Mouse (Mus musculus) limb, embryonic 14.5 days (tissue): ENCODE data around the gene Clcn3. TPM values are rescaled to one million over a fixed set of nuclear protein-coding genes. Genes with fewer than 3 reads are reported as not detected.

ENCODE experiments used
- ATAC-seq: fragments of 200-750 bp; cut with Nextera tagmentation; 2 replicates; pipeline ENCODE4 v1.8.0; 2017; ENCODE audit warnings: low read depth, moderate number of reproducible peaks, moderate TSS enrichment; ENCODE audit not compliant: low FRiP score
- DNase-seq: peaks from one replicate; pipeline ENCODE4 v3.0.0-alpha.2; 2015; ENCODE audit warnings: low spot score
- H3K27ac ChIP-seq: fragments of 300-500 bp; sonication (generic); replicated peaks from 2 replicates; pipeline ENCODE4 v1.5.1; 2014; ENCODE audit warnings: low read depth, mild to moderate bottlenecking, low read length, moderate library complexity, mixed read lengths
- H3K27me3 ChIP-seq: fragments of 300-500 bp; sonication (generic); 2 replicates; pipeline ENCODE4 v1.6.1; 2014; ENCODE audit warnings: low read length, mixed read lengths; ENCODE audit not compliant: control insufficient read depth, insufficient read depth
- H3K36me3 ChIP-seq: fragments of 300-500 bp; sonication (generic); 2 replicates; pipeline ENCODE4 v1.6.1; 2014; ENCODE audit warnings: mild to moderate bottlenecking, low read length, moderate library complexity, mixed read lengths; ENCODE audit not compliant: control insufficient read depth, insufficient read depth
- H3K4me1 ChIP-seq: fragments of 300-500 bp; sonication (generic); 2 replicates; pipeline ENCODE4 v1.6.1; 2014; ENCODE audit warnings: antibody characterized with exemption, low read length, mixed read lengths; ENCODE audit not compliant: control insufficient read depth, insufficient read depth
- H3K4me2 ChIP-seq: fragments of 300-500 bp; sonication (generic); replicated peaks from 2 replicates; pipeline ENCODE4 v1.6.1; 2014; ENCODE audit warnings: low read depth, mild to moderate bottlenecking, low read length, moderate library complexity; ENCODE audit not compliant: severe bottlenecking
- H3K4me3 ChIP-seq: fragments of 300-500 bp; sonication (generic); replicated peaks from 2 replicates; pipeline ENCODE4 v1.5.1; 2014; ENCODE audit warnings: low read length
- H3K9ac ChIP-seq: fragments of 300-500 bp; sonication (generic); 2 replicates; pipeline ENCODE4 v1.6.1; 2014; ENCODE audit warnings: mild to moderate bottlenecking, low read depth, low read length, moderate library complexity; ENCODE audit not compliant: severe bottlenecking
- H3K9me3 ChIP-seq: fragments of 300-500 bp; sonication (generic); 2 replicates; pipeline ENCODE4 v1.6.1; 2016; ENCODE audit warnings: low read length; ENCODE audit not compliant: control insufficient read depth
- POLR2A ChIP-seq: fragments of 200-500 bp; IDR thresholded peaks from 2 replicates; pipeline ENCODE4 v1.8.0; 2012; ENCODE audit warnings: inconsistent platforms, mild to moderate bottlenecking, moderate library complexity, borderline replicate concordance; ENCODE audit not compliant: insufficient read depth, insufficient read length; ENCODE audit errors: extremely low read depth
- WGBS: fragments of 180-500 bp; shearing (Covaris S2); extraction: QIAGEN DNeasy Blood & Tissue Kit; methylation state at CpG from one replicate; pipeline ENCODE4 v1.1.7; 2014; 5-methylcytosine and 5-hydroxymethylcytosine counted together
- polyA plus RNA-seq, 2 experiments: library from polyadenylated mRNA; depleted of rRNA in 1 of 2; stranded (reverse) in 1 of 2; unstranded in 1 of 2; fragments of >200 nt; fragmentation: Nextera tagmentation in 1 of 2; extraction: Ambion mirVana in 1 of 2; gene quantifications; 2 replicates each; pipeline versions ENCODE4 v1.2.1 to v1.2.3; 2012 to 2014

The Clcn3 gene
- polyA plus RNA-seq, 2 experiments: 10.9 to 15.3 TPM

DNA sequence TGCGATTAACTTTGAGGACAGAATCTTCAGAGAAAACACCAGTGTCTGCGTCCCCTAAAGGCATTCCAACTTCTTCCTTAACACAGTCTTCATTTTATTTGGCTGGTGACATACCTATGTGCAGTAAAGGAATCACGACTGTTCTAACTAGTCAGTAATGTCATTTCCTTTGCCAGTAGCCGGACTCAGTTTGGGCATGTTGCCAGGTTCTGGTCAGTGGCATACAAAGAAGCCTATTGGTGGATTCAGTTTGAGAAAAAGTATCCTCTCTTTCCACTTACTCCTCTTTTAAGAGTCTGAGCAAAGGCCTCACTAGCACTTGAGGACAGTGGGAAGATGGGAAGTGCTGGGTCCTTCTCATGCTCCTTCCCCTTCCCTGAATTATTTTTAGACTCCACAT, 11.3 kb downstream of the Clcn3 start:
- no peak overlapping the region for H3K27ac ChIP-seq
- H3K9me3 ChIP-seq: no peaks in the 10 kb centered on the region
- no peak for ATAC-seq
- H3K36me3 ChIP-seq: no peaks in the 10 kb centered on the region
- H3K9ac ChIP-seq: no peak overlapping the region
- 53% methylated on average over 4 of the region's 4 CpGs for WGBS
- 0 out of 2 replicates have a peak, but pooled peaks cover 10% of the 10 kb centered on the region for H3K4me1 ChIP-seq
- no peak overlapping the region for H3K4me2 ChIP-seq
- DNase-seq: peak; percentile 27
- no peak for TF ChIP-seq POLR2A
- no peaks in the 10 kb centered on the region for H3K27me3 ChIP-seq
- no peak overlapping the region for H3K4me3 ChIP-seq

DNA sequence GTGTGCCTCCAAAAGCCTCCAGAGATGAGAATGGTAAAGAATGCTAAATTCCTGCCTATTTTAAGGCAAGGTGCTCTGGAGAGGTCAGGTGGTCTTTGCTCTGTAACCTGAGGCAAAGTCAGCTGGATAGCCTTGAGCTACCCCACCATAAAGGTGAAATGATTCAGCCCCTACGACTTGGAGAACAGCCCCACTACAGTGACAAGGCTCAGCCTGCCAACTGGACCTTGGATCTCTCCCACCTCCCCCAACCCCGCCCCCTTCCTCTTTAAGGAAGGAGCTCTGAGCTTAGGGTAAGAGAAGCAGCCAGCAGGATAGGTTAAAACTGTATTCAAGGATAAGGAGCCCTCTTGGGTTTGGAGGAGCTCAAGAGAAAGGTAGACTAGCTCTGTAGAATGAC, 14.0 kb downstream of the Clcn3 start:
- no peak for ATAC-seq
- Histone ChIP-seq H3K4me2 (no peak overlapping the region), H3K9me3 (no peaks in the 10 kb centered on the region), H3K27ac (no peak overlapping the region), H3K9ac (no peak overlapping the region), H3K4me3 (no peak overlapping the region), H3K4me1 (peaks cover 18% of the 10 kb centered on the region; the same call in 1 of the 2 replicates), H3K36me3 (no peaks in the 10 kb centered on the region), H3K27me3 (no peaks in the 10 kb centered on the region)
- no peak for DNase-seq
- TF ChIP-seq POLR2A: no peak
- WGBS: 32% methylated on average over 2 of the region's 2 CpGs

DNA sequence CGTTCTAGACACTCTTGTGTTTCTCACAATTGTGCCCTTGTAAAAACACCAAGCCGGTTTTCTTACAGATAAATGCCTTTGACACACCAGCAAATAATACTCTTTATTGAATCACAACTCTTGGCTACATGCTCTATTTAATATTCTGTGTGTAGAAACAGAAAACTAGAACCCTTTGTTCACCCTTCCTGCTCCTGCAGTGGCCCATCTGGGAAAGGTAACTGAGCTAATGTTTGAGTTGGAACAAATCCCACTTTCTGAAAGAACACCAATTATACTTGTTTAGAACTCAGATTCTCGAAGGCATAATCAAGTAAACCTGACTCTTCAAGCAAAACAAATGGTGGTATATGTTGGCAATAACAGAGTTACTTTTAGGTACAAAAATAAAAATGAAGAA, 17.4 kb downstream of the Clcn3 start:
- H3K27me3 ChIP-seq: no peaks in the 10 kb centered on the region
- H3K4me1 ChIP-seq: peaks cover 18% of the 10 kb centered on the region
- H3K36me3 ChIP-seq: no peaks in the 10 kb centered on the region
- H3K27ac ChIP-seq: no peak overlapping the region
- no peaks in the 10 kb centered on the region for H3K9me3 ChIP-seq
- no peak for TF ChIP-seq POLR2A
- no peak for ATAC-seq
- 52% methylated on average over 3 of the region's 3 CpGs for WGBS
- no peak overlapping the region for H3K4me3 ChIP-seq
- H3K9ac ChIP-seq: no peak overlapping the region
- no peak overlapping the region for H3K4me2 ChIP-seq
- no peak for DNase-seq

DNA sequence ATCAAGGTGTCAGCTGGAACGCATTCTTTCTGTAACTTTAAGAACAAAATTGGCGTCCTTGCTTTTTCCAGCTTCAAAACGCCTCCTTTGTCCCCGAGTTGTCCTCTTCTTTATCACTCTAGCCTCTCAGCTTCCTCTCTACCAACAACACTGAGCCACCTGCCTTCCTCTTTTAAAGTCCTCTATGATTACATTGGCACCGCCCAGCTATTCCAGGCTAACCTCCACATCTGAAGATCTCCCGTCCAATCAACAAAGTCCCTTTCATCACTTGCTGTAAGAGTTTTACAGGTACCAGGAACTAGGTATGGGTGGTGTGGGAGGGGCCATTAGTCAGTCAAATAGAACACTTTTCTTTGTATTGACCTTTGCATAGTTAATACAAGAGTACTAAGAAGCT, 17.8 kb downstream of the Clcn3 start:
- DNase-seq: no peak
- no peaks in the 10 kb centered on the region for H3K27me3 ChIP-seq
- WGBS: 61% methylated on average over 6 of the region's 6 CpGs
- ATAC-seq: no peak
- H3K4me1 ChIP-seq: peaks cover 18% of the 10 kb centered on the region
- no peak for TF ChIP-seq POLR2A
- H3K4me2 ChIP-seq: no peak overlapping the region
- H3K9ac ChIP-seq: no peak overlapping the region
- H3K36me3 ChIP-seq: no peaks in the 10 kb centered on the region
- no peak overlapping the region for H3K27ac ChIP-seq
- no peaks in the 10 kb centered on the region for H3K9me3 ChIP-seq
- H3K4me3 ChIP-seq: no peak overlapping the region

DNA sequence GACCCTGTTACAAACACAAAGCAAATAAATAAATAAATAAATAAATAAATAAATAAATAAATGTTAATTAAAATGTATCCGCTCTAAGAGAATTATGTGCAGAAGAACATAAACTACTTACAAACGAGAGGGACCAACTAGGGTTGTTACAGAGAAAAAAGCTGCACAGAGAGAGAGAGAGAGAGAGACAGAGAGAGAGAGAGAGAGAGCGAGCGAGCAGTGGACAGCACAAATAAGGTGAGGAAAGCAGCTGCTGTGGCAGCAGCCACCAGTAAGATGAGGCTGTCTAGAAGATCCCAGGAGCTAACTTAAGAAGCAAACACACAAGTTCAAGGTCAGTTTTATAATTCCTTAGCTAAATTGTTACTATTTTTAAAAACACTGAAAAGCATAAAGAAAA, 18.6 kb downstream of the Clcn3 start:
- H3K27ac ChIP-seq: no peak overlapping the region
- no peaks in the 10 kb centered on the region for H3K36me3 ChIP-seq
- WGBS: 76% methylated on average over 4 of the region's 4 CpGs
- no peaks in the 10 kb centered on the region for H3K9me3 ChIP-seq
- ATAC-seq (no peak), DNase-seq (no peak)
- no peak for TF ChIP-seq POLR2A
- no peak overlapping the region for H3K4me3 ChIP-seq
- H3K4me2 ChIP-seq: no peak overlapping the region
- no peak overlapping the region for H3K9ac ChIP-seq
- H3K4me1 ChIP-seq: peaks cover 18% of the 10 kb centered on the region
- H3K27me3 ChIP-seq: no peaks in the 10 kb centered on the region

DNA sequence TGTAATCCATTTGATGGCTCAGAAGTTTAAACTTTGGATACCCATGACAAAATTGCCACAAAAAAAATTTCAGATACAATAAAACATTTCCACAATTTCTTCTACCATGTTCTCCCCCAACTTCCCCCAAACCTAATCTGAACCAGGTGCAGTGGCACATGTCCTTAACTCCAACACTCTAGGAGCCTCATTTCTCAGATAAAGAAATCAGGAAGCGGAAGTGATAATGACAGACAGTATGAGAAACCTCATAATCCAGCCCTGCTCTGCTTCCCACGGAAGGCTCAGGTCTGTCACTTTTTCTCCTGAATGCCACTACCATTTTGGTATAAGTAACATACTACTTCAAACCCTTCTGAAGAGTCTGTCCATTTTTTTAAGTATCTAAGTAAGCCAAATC, 19.2 kb downstream of the Clcn3 start:
- TF ChIP-seq POLR2A: no peak
- WGBS: 61% methylated on average over 2 of the region's 2 CpGs
- Histone ChIP-seq H3K27ac (no peak overlapping the region), H3K36me3 (no peaks in the 10 kb centered on the region), H3K4me1 (peaks cover 18% of the 10 kb centered on the region), H3K27me3 (no peaks in the 10 kb centered on the region), H3K4me3 (no peak overlapping the region), H3K4me2 (no peak overlapping the region), H3K9ac (no peak overlapping the region), H3K9me3 (no peaks in the 10 kb centered on the region)
- DNase-seq (no peak), ATAC-seq (no peak)
